Mouse (Mus musculus): ENCODE data around the gene Phf8. TPM values are rescaled to one million over a fixed set of nuclear protein-coding genes. Genes with fewer than 3 reads are reported as not detected.
A peak's percentile ranks its signal among the peaks of the same experiment; 100 is the strongest.
"Not testable (repeated sequence)": the region's sequence is repeated elsewhere in the genome, so short reads cannot be mapped to it uniquely, and the experiment has no call there.

The Phf8 gene
- polyA plus RNA-seq (2015; fragmentation: Nextera tagmentation; extraction: Ambion mirVana): 11.8 and 13.7 TPM in 2 replicates

- H3K27me3 ChIP-seq: no peaks in the 10 kb centered on the region
- ATAC-seq (replicated peaks; ENCODE audit: insufficient number of reproducible peaks, insufficient read depth, low FRiP score, low read depth): peak; percentile 97
- H3K4me3 ChIP-seq: peak within 1 kb of the TSS; percentile 69
- H3K9ac ChIP-seq: peak within 1 kb of the TSS; percentile 83
- H3K4me2 ChIP-seq: peak within 1 kb of the TSS; percentile 67
- H3K4me1 ChIP-seq (replicated peaks): no peaks in the 10 kb centered on the region
- H3K36me3 ChIP-seq: no peaks in the 10 kb centered on the region
- H3K27ac ChIP-seq: peak within 1 kb of the TSS; percentile 99
- 13% methylated on average over 66 of the region's 68 CpGs for WGBS
- no peaks in the 10 kb centered on the region for H3K9me3 ChIP-seq (replicated peaks)
Observed at GRCm38 (mm10) chrX:151520458-151521322, at the start of gene Phf8. Gene Phf8 (plus strand): TSS chrX:151520672.

DNA sequence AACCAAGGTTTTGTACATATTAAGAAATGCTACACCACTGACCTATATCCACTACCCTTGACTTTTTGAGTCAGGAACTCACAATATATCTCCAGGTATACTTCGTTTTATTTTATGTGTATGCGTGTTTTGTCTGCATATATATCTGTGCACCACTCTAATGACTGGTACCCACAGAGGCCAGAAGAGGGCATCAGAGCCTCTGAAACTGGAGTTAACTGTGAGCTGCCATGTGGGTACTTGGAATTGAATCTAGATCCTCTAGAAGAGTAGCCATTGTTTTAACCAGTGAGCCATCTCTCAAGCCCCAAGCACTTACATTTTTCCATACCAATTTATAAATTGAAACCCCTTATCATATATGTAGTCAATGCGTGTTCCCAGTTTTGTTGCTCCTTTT, 32.3 kb upstream of the Phf8 start:
- no peaks in the 10 kb centered on the region for H3K4me1 ChIP-seq (replicated peaks)
- H3K4me3 ChIP-seq: no peak overlapping the region
- H3K9ac ChIP-seq: no peak overlapping the region
- no peak overlapping the region for H3K27ac ChIP-seq
- WGBS: 74% methylated on average over 3 of the region's 3 CpGs
- H3K4me2 ChIP-seq: no peak overlapping the region
- no peaks in the 10 kb centered on the region for H3K27me3 ChIP-seq
- no peak for ATAC-seq (replicated peaks; ENCODE audit: insufficient number of reproducible peaks, insufficient read depth, low FRiP score, low read depth)
- H3K9me3 ChIP-seq (replicated peaks): no peaks in the 10 kb centered on the region
- H3K36me3 ChIP-seq: no peaks in the 10 kb centered on the region

DNA sequence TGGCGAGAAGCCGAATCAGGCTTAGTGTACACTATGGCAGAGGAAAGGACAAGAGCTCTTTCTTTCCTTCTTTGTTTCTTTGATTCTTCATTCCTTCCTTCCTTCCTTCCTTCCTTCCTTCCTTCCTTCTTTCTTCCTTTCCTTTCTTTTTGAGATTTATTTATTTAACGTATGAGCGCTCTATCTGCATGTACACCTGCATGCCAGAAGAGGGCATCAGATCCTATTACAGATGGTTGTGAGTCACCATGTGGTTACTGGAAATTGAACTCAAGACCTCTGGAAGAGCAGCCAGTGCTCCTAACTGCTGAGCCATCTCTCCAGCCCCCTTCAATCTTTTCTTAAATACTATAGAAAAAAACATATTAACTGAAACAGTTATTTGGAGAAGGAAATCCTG, 27.2 kb upstream of the Phf8 start:
- not testable (repeated sequence) for H3K27me3 ChIP-seq; H3K9ac ChIP-seq; H3K4me3 ChIP-seq; H3K9me3 ChIP-seq (replicated peaks); H3K4me2 ChIP-seq; H3K4me1 ChIP-seq (replicated peaks); H3K27ac ChIP-seq; H3K36me3 ChIP-seq; ATAC-seq (replicated peaks; ENCODE audit: insufficient number of reproducible peaks, insufficient read depth, low FRiP score, low read depth)
- WGBS: 78% methylated on average over 4 of the region's 4 CpGs

- Histone ChIP-seq H3K27ac (no peak overlapping the region), H3K9ac (no peak overlapping the region), H3K4me3 (no peak overlapping the region), H3K36me3 (no peaks in the 10 kb centered on the region), H3K9me3 (replicated peaks) (no peaks in the 10 kb centered on the region), H3K4me1 (replicated peaks) (no peaks in the 10 kb centered on the region), H3K4me2 (no peak overlapping the region), H3K27me3 (no peaks in the 10 kb centered on the region)
- ATAC-seq (replicated peaks; ENCODE audit: insufficient number of reproducible peaks, insufficient read depth, low FRiP score, low read depth): no peak
- WGBS: 56% methylated on average over 1 of the region's 1 CpGs
Observed at GRCm38 (mm10) chrX:151496596-151496995, 23.9 kb upstream of the Phf8 start.

DNA sequence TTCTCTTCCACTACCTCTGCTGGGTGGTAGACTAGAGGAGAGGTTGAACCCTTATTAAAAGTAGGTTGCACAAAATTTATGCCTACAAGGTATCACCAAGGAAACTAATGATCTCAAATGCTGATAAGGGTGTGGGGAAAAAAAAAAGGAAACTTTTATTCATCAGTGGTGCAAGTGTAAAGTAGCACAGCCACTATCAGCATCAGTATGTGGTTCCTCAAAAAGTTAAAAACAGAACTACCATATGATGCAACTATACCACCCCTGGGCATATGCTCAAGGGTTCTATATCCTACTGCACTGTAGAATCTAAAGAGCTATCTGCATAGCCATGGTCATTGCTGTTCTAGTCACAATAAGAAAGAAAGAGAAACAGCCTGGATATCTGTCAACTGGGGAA, 11.9 kb upstream of the Phf8 start:
- Histone ChIP-seq H3K27me3 (no peaks in the 10 kb centered on the region), H3K4me3 (no peak overlapping the region), H3K4me1 (replicated peaks) (no peaks in the 10 kb centered on the region), H3K36me3 (no peaks in the 10 kb centered on the region), H3K27ac (no peak overlapping the region), H3K4me2 (no peak overlapping the region), H3K9ac (no peak overlapping the region), H3K9me3 (replicated peaks) (no peaks in the 10 kb centered on the region)
- no peak for ATAC-seq (replicated peaks; ENCODE audit: insufficient number of reproducible peaks, insufficient read depth, low FRiP score, low read depth)

DNA sequence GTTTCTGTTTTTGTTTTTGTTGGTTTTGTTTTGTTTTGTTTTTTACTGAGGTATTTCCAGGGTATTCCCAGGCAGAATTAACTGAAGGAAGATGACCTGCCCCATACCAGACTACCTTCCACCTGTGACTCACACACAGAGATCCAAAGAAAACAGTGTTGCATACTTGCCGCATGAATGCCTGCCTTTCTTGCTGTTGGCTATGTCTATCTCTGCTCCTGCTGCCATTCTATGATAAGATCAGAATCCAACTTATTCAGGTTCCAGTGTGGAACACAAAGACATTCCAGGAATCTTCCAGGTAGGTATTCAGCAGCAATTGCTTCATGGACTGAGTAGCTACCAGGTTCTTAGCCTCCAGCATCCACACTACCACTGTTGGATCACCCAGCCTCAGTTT, 10.6 kb upstream of the Phf8 start:
- no peaks in the 10 kb centered on the region for H3K4me1 ChIP-seq (replicated peaks)
- no peak for ATAC-seq (replicated peaks; ENCODE audit: insufficient number of reproducible peaks, insufficient read depth, low FRiP score, low read depth)
- H3K9me3 ChIP-seq (replicated peaks): no peaks in the 10 kb centered on the region
- H3K27ac ChIP-seq: no peak overlapping the region
- no peak overlapping the region for H3K9ac ChIP-seq
- H3K4me3 ChIP-seq: no peak overlapping the region
- H3K4me2 ChIP-seq: no peak overlapping the region
- WGBS: 61% methylated on average over 1 of the region's 1 CpGs
- no peaks in the 10 kb centered on the region for H3K27me3 ChIP-seq
- no peaks in the 10 kb centered on the region for H3K36me3 ChIP-seq

DNA sequence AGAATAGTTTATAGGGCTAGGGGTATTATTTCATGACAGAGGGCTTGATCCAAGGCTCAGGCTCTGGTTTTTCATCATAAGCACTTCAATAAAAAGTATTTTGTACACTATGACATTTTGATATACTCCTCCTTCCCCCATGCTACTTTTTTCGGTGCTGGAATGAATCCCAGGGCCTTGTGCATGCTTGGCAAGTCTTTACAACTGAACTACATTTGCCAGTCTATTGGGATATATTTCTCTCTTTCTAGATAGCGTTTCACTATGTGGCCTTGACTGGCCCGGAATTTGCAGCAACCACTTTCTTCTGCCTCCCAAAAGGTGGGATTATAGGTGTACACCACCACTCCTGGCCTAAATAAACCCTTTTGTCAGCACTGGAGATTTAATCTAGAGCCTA, 7.4 kb upstream of the Phf8 start:
- Histone ChIP-seq H3K9ac (no peak overlapping the region), H3K36me3 (no peaks in the 10 kb centered on the region), H3K27me3 (no peaks in the 10 kb centered on the region), H3K4me3 (no peak overlapping the region), H3K27ac (no peak overlapping the region), H3K4me1 (replicated peaks) (no peaks in the 10 kb centered on the region), H3K4me2 (no peak overlapping the region), H3K9me3 (replicated peaks) (no peaks in the 10 kb centered on the region)
- ATAC-seq (replicated peaks; ENCODE audit: insufficient number of reproducible peaks, insufficient read depth, low FRiP score, low read depth): no peak
- WGBS: 64% methylated on average over 3 of the region's 3 CpGs

DNA sequence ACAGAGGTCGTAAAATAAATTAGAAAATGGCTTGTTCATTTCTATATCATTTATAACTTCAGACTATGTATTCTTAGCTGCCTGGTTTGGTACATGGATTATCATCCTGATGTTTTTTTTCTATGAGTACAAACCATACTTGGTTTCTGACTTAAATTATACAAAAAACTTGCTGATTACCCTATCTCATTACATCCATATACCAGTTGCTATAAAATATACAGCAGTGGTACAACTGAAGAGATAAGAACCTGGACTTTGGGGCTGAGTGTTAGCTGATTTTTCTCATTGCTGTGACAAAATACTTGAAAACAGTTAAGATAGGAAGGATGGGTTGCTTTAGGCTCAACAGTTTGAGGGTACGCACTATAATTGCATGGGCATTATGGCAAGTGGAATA, 6.8 kb upstream of the Phf8 start:
- Histone ChIP-seq H3K4me1 (replicated peaks) (no peaks in the 10 kb centered on the region), H3K4me3 (no peak overlapping the region), H3K27me3 (no peaks in the 10 kb centered on the region), H3K9ac (no peak overlapping the region), H3K9me3 (replicated peaks) (no peaks in the 10 kb centered on the region), H3K36me3 (no peaks in the 10 kb centered on the region), H3K27ac (no peak overlapping the region), H3K4me2 (no peak overlapping the region)
- ATAC-seq (replicated peaks; ENCODE audit: insufficient number of reproducible peaks, insufficient read depth, low FRiP score, low read depth): no peak
- 81% methylated on average over 2 of the region's 2 CpGs for WGBS

DNA sequence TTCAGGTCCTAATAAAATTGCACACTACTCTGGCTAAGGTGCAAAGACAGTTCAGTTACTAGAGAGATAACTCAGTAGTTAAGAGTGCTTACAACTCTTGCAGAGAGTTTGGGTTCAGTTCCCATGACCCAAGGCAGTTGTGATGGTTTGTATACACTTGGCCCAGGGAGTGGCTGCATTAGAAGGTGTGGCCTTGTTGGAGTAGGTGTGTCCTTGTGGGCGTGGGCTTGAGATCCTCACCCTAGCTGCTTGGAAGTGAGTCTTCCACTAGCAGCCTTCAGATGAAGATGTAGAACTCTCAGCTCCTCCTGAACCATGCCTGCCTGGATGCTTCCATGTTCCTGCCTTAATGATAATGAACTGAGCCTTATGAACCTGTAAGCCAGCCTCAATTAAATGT, 2.3 kb upstream of the Phf8 start:
- H3K36me3 ChIP-seq: no peaks in the 10 kb centered on the region
- no peaks in the 10 kb centered on the region for H3K9me3 ChIP-seq (replicated peaks)
- H3K27me3 ChIP-seq: no peaks in the 10 kb centered on the region
- no peak for ATAC-seq (replicated peaks; ENCODE audit: insufficient number of reproducible peaks, insufficient read depth, low FRiP score, low read depth)
- no peaks in the 10 kb centered on the region for H3K4me1 ChIP-seq (replicated peaks)
- H3K4me3 ChIP-seq: no peak overlapping the region
- no peak overlapping the region for H3K27ac ChIP-seq
- no peak overlapping the region for H3K4me2 ChIP-seq
- no peak overlapping the region for H3K9ac ChIP-seq
- WGBS: 52% methylated on average over 1 of the region's 1 CpGs

DNA sequence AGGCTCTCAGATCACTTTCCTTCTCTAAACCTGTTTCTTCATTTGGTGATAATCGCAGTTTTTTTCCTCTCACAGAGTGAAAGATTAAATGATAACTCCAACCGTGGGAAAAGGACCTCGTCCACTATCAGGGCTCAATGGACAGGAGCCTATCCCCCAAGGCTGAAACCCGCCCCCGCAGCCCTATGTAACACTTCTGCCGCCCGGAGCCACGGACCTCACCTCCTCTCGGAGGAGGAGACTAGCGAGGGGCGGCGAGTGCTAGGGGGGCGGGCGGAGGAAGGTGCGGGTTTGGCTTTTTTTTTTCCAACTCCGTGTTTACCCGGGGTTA, 380 bp upstream of the Phf8 start:
- Histone ChIP-seq H3K36me3 (no peaks in the 10 kb centered on the region), H3K4me2 (peak overlapping the region; percentile 67), H3K27ac (peak overlapping the region; percentile 99), H3K9me3 (replicated peaks) (no peaks in the 10 kb centered on the region), H3K27me3 (no peaks in the 10 kb centered on the region), H3K9ac (peak overlapping the region; percentile 43; the same call in 1 of the 2 replicates), H3K4me3 (peak overlapping the region; percentile 69), H3K4me1 (replicated peaks) (no peaks in the 10 kb centered on the region)
- 16% methylated on average over 17 of the region's 17 CpGs for WGBS
- no peak; the same call in 1 of the 2 replicates for ATAC-seq (replicated peaks; ENCODE audit: insufficient number of reproducible peaks, insufficient read depth, low FRiP score, low read depth)

GRCm38 (mm10) chrX:151521786-151522522, 1.5 kb downstream of the Phf8 start:
- H3K9me3 ChIP-seq (replicated peaks): no peaks in the 10 kb centered on the region
- H3K36me3 ChIP-seq: no peaks in the 10 kb centered on the region
- no peak for ATAC-seq (replicated peaks; ENCODE audit: insufficient number of reproducible peaks, insufficient read depth, low FRiP score, low read depth)
- H3K4me3 ChIP-seq: peak overlapping the region; percentile 69
- 14% methylated on average over 25 of the region's 25 CpGs for WGBS
- H3K27ac ChIP-seq: peak overlapping the region; percentile 99
- peak overlapping the region; percentile 67 for H3K4me2 ChIP-seq
- H3K9ac ChIP-seq: peak overlapping the region; percentile 83
- no peaks in the 10 kb centered on the region for H3K27me3 ChIP-seq
- no peaks in the 10 kb centered on the region for H3K4me1 ChIP-seq (replicated peaks)

DNA sequence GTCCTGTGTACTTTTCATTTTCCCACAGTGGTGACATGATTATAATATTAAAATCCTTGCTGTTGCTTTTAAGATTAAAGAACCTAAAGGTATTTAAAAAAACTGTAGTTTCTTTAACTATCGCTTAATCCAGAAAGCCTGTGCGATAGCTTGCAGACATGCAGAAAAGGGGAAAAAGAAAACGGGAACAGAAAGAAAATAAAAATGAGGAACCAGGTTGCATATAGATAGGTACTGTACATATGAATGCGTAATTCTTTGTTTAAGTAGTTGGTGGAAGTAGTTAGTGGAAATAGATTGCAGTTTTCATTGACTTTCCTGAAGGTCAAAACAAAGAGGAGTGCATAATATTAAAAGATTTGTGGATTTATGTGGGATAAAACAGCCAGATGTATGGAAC, 32.9 kb downstream of the Phf8 start:
- Histone ChIP-seq H3K4me3 (no peak overlapping the region), H3K36me3 (peaks cover 10% of the 10 kb centered on the region), H3K27me3 (no peaks in the 10 kb centered on the region), H3K9ac (no peak overlapping the region), H3K9me3 (replicated peaks) (no peaks in the 10 kb centered on the region), H3K4me2 (no peak overlapping the region), H3K4me1 (replicated peaks) (no peaks in the 10 kb centered on the region), H3K27ac (no peak overlapping the region)
- WGBS: 90% methylated on average over 4 of the region's 4 CpGs
- no peak for ATAC-seq (replicated peaks; ENCODE audit: insufficient number of reproducible peaks, insufficient read depth, low FRiP score, low read depth)
